Mouse (Mus musculus) A20 (cell line): ENCODE results near the gene Gm21783.
"Not testable (repeated sequence)": the region's sequence is repeated elsewhere in the genome, so short reads cannot be mapped to it uniquely, and the experiment has no call there.

ENCODE experiments used
- DNase-seq: peaks from one replicate; pipeline ENCODE4 v3.0.0-alpha.2; 2011; ENCODE audit warnings: low read depth, low spot score

The Gm21783 gene

DNA sequence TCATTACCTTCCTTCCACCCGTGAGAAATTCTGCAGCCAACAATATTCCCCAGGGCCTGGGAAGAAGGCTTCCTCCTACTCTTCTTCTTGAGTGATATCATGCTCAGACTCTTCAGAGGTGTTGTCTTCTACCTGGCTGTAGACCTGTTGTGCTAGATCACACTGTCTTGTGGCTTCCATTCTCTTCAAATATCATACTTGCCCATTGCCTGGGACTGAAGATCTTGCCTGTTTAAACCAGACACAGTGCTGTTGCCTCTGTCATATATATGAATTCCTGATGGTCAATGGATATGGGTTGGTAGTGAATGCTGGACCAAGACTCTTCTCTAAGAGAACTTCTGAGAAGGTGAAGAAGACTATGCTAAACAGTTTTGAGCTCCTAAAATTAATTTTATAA is at the start of gene Gm21783:
Gene Gm21783 (minus strand): TSS at position 101 of the 400 bp plus-strand sequence.
- DNase-seq, result not testable (repeated sequence)
